Mouse (Mus musculus) cerebellum, adult 2 months (tissue): ENCODE data around the gene Dffa. TPM values are rescaled to one million over a fixed set of nuclear protein-coding genes. Genes with fewer than 3 reads are reported as not detected.
"Not testable (repeated sequence)": the region's sequence is repeated elsewhere in the genome, so short reads cannot be mapped to it uniquely, and the experiment has no call there.

Experiments
- DNase-seq, 2 experiments: peaks; one replicate each; pipeline ENCODE4 v3.0.0; 2021
- H3K27ac ChIP-seq: fragments of 200-500 bp; 2 replicates; pipeline ENCODE4 v1.5.1; 2012; ENCODE audit warnings: low read length, control low read depth, inconsistent platforms; ENCODE audit not compliant: insufficient read depth
- H3K27me3 ChIP-seq: fragments of 200-500 bp; 2 replicates; pipeline ENCODE4 v1.6.1; 2012; ENCODE audit warnings: inconsistent platforms, mild to moderate bottlenecking, low read length, moderate library complexity; ENCODE audit not compliant: control insufficient read depth, insufficient read depth
- H3K4me1 ChIP-seq: fragments of 200-500 bp; 2 replicates; pipeline ENCODE4 v1.6.1; 2011; ENCODE audit warnings: low read length; ENCODE audit not compliant: control insufficient read depth, insufficient read depth
- H3K4me3 ChIP-seq: fragments of 200-500 bp; replicated peaks from 2 replicates; pipeline ENCODE3; 2011; ENCODE audit warnings: mild to moderate bottlenecking, low read depth, low read length, control low read depth; ENCODE audit not compliant: insufficient read depth
- CTCF ChIP-seq: fragments of 200-500 bp; IDR thresholded peaks from 2 replicates; pipeline ENCODE4 v1.5.1; 2011; ENCODE audit warnings: low read depth, mild to moderate bottlenecking, control low read depth, low read length, moderate library complexity, borderline replicate concordance; ENCODE audit not compliant: insufficient read depth
- POLR2A ChIP-seq: fragments of 200-500 bp; IDR thresholded peaks from 2 replicates; pipeline ENCODE4 v1.6.1; 2011; ENCODE audit warnings: low read length, control low read depth, borderline replicate concordance; ENCODE audit not compliant: insufficient read depth
- WGBS: fragments of 180-500 bp; shearing (Covaris S2); methylation state at CpG from one replicate; pipeline ENCODE4 v1.1.7; 2018; 5-methylcytosine and 5-hydroxymethylcytosine counted together
- polyA plus RNA-seq: library from polyadenylated mRNA; depleted of rRNA; stranded (reverse); fragments of >200 nt; gene quantifications from 2 replicates; pipeline ENCODE4 v1.2.3, GENCODE M21; 2012

The Dffa gene
- polyA plus RNA-seq, 1 experiment = 72.7 TPM

DNA sequence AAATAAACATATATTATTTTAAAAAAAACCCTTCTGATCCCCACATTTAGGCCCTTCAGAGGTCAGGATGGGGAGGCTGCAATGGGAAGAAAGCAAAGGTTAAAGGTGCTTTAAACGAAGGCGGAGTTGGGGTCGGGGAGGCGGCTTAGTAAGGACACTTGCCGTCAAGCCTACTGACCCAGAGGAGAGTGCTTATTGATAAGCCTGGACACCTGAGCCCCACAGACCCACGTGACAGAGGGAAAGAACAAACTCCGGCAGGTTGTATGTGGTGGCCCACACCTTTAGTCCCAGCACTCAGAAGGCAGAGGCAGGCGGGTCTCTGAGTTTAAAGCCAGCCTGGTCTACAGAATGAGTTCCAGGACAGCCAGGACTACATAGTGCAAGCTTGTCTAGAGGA lies 23.8 kb upstream of the Dffa start:
- no peak for DNase-seq
- Histone ChIP-seq H3K4me3 (no peak overlapping the region), H3K4me1 (peaks cover 24% of the 10 kb centered on the region), H3K27me3 (no peaks in the 10 kb centered on the region), H3K27ac (no peak overlapping the region)
- no peak for TF ChIP-seq POLR2A
- no peak for TF ChIP-seq CTCF
- 95% methylated on average over 8 of the region's 8 CpGs for WGBS

- TF ChIP-seq CTCF (no peak), POLR2A (no peak)
- DNase-seq = peak; percentile 89 to 92
These were observed 22.4 kb upstream of the Dffa start for GRCm38 (mm10) chr4:149081528-149081927.

GRCm38 (mm10) chr4:149085381-149085780 lies 18.6 kb upstream of the Dffa start:
- 81% methylated on average over 5 of the region's 5 CpGs for WGBS
- Histone ChIP-seq H3K27me3 (no peaks in the 10 kb centered on the region), H3K4me3 (no peak overlapping the region), H3K4me1 (peaks cover 18% of the 10 kb centered on the region), H3K27ac (no peak overlapping the region)
- no peak for DNase-seq
- TF ChIP-seq POLR2A (no peak), CTCF (no peak)

More at GRCm38 (mm10) chr4:149081528-149081927, 22.4 kb upstream of the Dffa start:
- H3K27me3 ChIP-seq = no peaks in the 10 kb centered on the region
- H3K4me1 ChIP-seq = peaks cover 18% of the 10 kb centered on the region
- WGBS = 4% methylated on average over 17 of the region's 17 CpGs
- no peak overlapping the region for H3K27ac ChIP-seq
- H3K4me3 ChIP-seq = peak overlapping the region; percentile 56

GRCm38 (mm10) chr4:149091364-149091763 lies 12.6 kb upstream of the Dffa start:
- no peak for DNase-seq
- TF ChIP-seq POLR2A (no peak), CTCF (no peak)
- no peak overlapping the region for H3K27ac ChIP-seq
- H3K4me3 ChIP-seq = no peak overlapping the region
- WGBS = 92% methylated on average over 8 of the region's 8 CpGs
- H3K4me1 ChIP-seq = no peaks in the 10 kb centered on the region
- H3K27me3 ChIP-seq = no peaks in the 10 kb centered on the region

DNA sequence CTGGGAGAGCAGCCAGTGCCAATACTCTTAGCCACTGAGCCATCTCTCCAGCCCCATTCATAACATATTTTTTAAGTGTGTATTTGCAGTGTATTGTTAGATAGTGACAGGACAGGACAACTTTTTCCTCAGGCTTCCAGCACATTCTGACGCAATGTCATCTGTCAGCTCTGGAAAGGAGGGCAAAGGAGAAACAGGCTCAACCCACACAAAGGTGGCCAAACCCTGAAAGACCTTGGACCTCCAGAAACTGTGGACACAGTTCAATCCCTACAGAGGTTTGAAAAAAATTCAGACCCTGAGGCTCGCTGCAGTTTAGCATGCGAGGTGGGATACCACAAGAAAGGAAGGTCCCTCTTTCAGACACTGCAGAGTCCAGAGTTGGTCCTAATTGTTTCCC lies 6.0 kb upstream of the Dffa start:
- no peaks in the 10 kb centered on the region for H3K27me3 ChIP-seq
- H3K27ac ChIP-seq = no peak overlapping the region
- H3K4me3 ChIP-seq = no peak overlapping the region
- peaks cover 8% of the 10 kb centered on the region; the same call in 1 of the 2 replicates for H3K4me1 ChIP-seq
- 74% methylated on average over 3 of the region's 3 CpGs for WGBS
- TF ChIP-seq CTCF (no peak), POLR2A (no peak)
- no peak for DNase-seq

GRCm38 (mm10) chr4:149098571-149098970 lies 5.4 kb upstream of the Dffa start:
- DNase-seq = no peak
- TF ChIP-seq CTCF = no peak
- TF ChIP-seq POLR2A = no peak
- H3K4me1 ChIP-seq = peaks cover 8% of the 10 kb centered on the region; the same call in 1 of the 2 replicates
- no peak overlapping the region for H3K27ac ChIP-seq
- H3K4me3 ChIP-seq = peak overlapping the region; percentile 53
- H3K27me3 ChIP-seq = no peaks in the 10 kb centered on the region
- WGBS = 13% methylated on average over 11 of the region's 11 CpGs

DNA sequence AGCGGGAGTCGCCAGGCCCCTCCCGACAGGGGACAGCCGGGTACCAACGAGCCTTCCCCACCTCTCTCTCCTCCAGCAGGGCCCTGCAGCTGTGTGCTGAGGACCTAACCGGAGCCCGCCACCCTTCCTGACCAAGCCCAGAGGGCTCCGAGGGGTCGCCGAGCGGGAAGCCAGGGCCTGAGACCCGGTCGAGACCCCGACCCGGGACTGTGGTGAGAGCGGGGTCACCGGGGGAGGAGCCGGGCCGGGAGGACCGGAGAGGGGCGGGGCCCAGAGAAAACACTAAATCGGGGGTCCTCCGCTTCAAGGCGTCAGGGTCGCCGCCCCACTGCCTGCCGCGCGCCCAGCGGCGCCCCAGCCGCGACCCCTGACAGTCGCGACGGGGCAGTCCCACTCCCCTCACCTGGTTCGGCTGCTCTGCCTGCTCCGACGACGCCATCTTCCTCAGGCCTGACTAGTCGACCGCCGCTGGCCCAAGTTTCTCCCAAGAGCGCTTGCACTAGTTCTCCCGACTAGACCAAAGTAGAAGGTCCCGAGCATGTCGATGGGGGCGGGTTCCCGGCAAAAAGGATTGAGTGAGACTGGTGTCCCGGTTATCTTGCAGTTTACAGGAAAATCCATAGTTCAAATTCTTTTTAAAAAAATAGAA lies 4.5 kb upstream of the Dffa start, which contains the start of gene Pex14:
TSS of gene Pex14 (minus strand) at position 508 of the 649 bp plus-strand sequence.
- peaks cover 8% of the 10 kb centered on the region; the same call in 1 of the 2 replicates for H3K4me1 ChIP-seq
- TF ChIP-seq CTCF (no peak), POLR2A (0 out of 2 replicates have a peak, but pooled peaks have one; percentile 41)
- under 1% methylated on average over 50 of the region's 50 CpGs for WGBS
- peak; percentile 92 for DNase-seq
- no peaks in the 10 kb centered on the region for H3K27me3 ChIP-seq
- H3K27ac ChIP-seq = no peak within 1 kb of the TSS
- peak within 1 kb of the TSS; percentile 53 for H3K4me3 ChIP-seq

DNA sequence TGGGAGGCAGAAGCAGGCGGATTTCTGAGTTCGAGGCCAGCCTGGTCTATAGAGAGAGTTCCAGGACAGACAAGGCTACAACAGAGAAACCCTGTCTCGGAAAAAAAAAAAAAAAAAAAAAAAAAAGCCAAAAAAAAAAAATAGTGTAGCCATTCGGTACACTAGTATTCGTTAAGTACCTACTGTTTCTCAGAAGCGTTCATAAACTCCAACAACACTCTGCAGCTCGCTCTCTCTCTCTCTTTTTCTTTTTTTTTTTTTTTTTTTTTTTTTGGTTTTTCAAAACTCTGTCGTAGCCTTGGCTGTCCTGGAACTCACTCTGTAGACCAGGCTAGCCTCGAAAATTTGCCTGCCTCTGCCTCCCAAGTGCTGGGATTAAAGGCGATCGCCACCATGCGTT lies 3.5 kb upstream of the Dffa start:
- peaks cover 11% of the 10 kb centered on the region for H3K4me1 ChIP-seq
- not testable (repeated sequence) for H3K4me3 ChIP-seq, H3K27ac ChIP-seq, DNase-seq, H3K27me3 ChIP-seq
- WGBS = 87% methylated on average over 12 of the region's 12 CpGs
